Mouse (Mus musculus): ENCODE data around the gene Mpv17. TPM values are rescaled to one million over a fixed set of nuclear protein-coding genes. Genes with fewer than 3 reads are reported as not detected.
A peak's percentile ranks its signal among the peaks of the same experiment; 100 is the strongest.

Mpv17 gene
- total RNA-seq (2014; rRNA removed) (66.1 and 75.0 TPM in 2 replicates), polyA plus RNA-seq (2015; fragmentation: Nextera tagmentation; extraction: Ambion mirVana) (49.1 and 52.1 TPM in 2 replicates)

- Histone ChIP-seq H3K27ac (peak within 1 kb of the TSS; percentile 68; the same call in 1 of the 2 replicates), H3K27me3 (ENCODE audit: insufficient read depth, low read length) (no peaks in the 10 kb centered on the region), H3K4me3 (ENCODE audit: low read length) (peak within 1 kb of the TSS; percentile 59), H3K36me3 (ENCODE audit: insufficient read depth, low read length) (peaks cover 25% of the 10 kb centered on the region), H3K4me2 (ENCODE audit: low read depth, low read length) (peak within 1 kb of the TSS; percentile 88), H3K9me3 (ENCODE audit: low read length) (no peaks in the 10 kb centered on the region), H3K4me1 (ENCODE audit: insufficient read depth, low read length) (0 out of 2 replicates have a peak, but pooled peaks cover 5% of the 10 kb centered on the region), H3K9ac (replicated peaks; ENCODE audit: low read length) (peak within 1 kb of the TSS; percentile 61)
- DNase-seq (ENCODE audit: low spot score): peak; percentile 92
- no peak for TF ChIP-seq CTCF (IDR thresholded peaks at IDR 0.05; ENCODE audit: low read depth)
- WGBS: 2% methylated on average over 19 of the region's 19 CpGs
- ATAC-seq: peak; percentile 95
These were observed at the start of gene Mpv17 for GRCm38 (mm10) chr5:31154152-31154553. Gene Mpv17, minus strand, starts transcription at chr5:31154251.

DNA sequence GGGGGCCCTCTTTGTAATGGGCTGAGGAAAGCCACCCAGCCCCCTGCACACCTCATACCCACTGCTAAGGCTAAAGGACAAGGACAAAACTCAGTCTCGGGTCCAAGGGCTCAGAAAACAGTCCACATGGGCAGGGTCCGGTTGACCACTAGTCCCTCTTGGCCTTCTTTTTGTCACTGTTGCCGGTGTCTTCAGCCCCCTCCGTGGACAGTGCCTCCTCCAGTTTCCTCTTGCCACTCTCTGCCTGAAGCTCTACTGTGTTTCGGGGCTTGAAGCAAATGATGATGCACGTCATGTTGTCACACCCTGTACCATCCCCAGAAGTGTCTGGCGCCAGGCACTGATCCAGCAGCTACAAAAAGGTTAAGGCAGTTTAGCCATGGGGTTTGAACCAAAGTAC, 48.9 kb upstream of the Mpv17 start:
- H3K4me1 ChIP-seq (ENCODE audit: insufficient read depth, low read length): peaks cover 5% of the 10 kb centered on the region; the same call in 1 of the 2 replicates
- 80% methylated on average over 7 of the region's 7 CpGs for WGBS
- peaks cover 55% of the 10 kb centered on the region for H3K36me3 ChIP-seq (ENCODE audit: insufficient read depth, low read length)
- no peak for ATAC-seq
- peak overlapping the region; percentile 50 for H3K4me2 ChIP-seq (ENCODE audit: low read depth, low read length)
- no peaks in the 10 kb centered on the region for H3K27me3 ChIP-seq (ENCODE audit: insufficient read depth, low read length)
- no peak overlapping the region for H3K9ac ChIP-seq (replicated peaks; ENCODE audit: low read length)
- DNase-seq (ENCODE audit: low spot score): no peak
- no peak overlapping the region for H3K4me3 ChIP-seq (ENCODE audit: low read length)
- H3K27ac ChIP-seq: peak overlapping the region; percentile 64
- peaks cover 5% of the 10 kb centered on the region; the same call in 1 of the 2 replicates for H3K9me3 ChIP-seq (ENCODE audit: low read length)
- no peak for TF ChIP-seq CTCF (IDR thresholded peaks at IDR 0.05; ENCODE audit: low read depth)

GRCm38 (mm10) chr5:31201742-31202590, 47.9 kb upstream of the Mpv17 start, which contains the start of gene Zfp513:
Gene Zfp513, minus strand, starts transcription at chr5:31202303.
- Histone ChIP-seq H3K4me2 (ENCODE audit: low read depth, low read length) (peak within 1 kb of the TSS; percentile 87), H3K4me1 (ENCODE audit: insufficient read depth, low read length) (peaks cover 5% of the 10 kb centered on the region; the same call in 1 of the 2 replicates), H3K27me3 (ENCODE audit: insufficient read depth, low read length) (no peaks in the 10 kb centered on the region), H3K9ac (replicated peaks; ENCODE audit: low read length) (peak within 1 kb of the TSS; percentile 83), H3K9me3 (ENCODE audit: low read length) (peaks cover 5% of the 10 kb centered on the region; the same call in 1 of the 2 replicates), H3K27ac (peak within 1 kb of the TSS; percentile 82), H3K4me3 (ENCODE audit: low read length) (peak within 1 kb of the TSS; percentile 68), H3K36me3 (ENCODE audit: insufficient read depth, low read length) (peaks cover 65% of the 10 kb centered on the region)
- ATAC-seq (peak; percentile 98), DNase-seq (ENCODE audit: low spot score) (peak; percentile 99)
- TF ChIP-seq CTCF (IDR thresholded peaks at IDR 0.05; ENCODE audit: low read depth): peak; percentile 18; the same call in 1 of the 2 replicates
- under 1% methylated on average over 49 of the region's 53 CpGs for WGBS

DNA sequence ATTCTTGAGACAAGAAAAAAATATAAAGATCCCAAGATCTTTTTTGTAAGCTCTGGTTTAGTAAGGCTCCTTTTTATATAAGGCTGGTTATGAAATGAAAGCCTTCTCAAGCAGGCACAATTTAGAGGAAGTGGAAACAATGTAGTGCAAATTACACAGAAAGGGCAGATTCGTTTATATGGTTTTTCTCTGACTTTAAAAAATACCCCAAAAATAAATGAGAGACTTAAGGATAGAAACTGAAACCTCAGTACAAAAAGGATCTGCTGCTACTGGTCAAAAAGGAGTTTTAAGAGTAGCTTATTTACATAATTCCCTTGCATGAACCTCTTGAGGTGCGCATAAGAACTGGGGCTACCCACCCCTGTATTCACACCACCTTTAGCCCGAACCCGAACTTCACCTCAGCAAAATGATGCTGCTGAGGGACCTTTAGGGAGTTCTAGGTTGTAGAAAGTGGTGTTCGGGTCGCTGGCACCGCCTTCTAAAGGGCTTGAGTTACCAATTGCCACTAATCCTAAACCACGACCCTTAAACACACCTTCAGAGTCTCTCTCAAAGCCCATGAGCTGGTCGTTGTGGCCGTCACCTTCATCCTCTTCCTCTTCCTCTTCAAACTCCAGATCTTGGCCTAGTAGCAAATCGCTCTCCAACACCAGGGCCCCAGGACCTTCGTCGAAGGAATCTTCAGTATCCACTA, 47.1 kb upstream of the Mpv17 start:
- Histone ChIP-seq H3K9me3 (ENCODE audit: low read length) (peaks cover 5% of the 10 kb centered on the region; the same call in 1 of the 2 replicates), H3K36me3 (ENCODE audit: insufficient read depth, low read length) (peaks cover 69% of the 10 kb centered on the region), H3K4me3 (ENCODE audit: low read length) (peak overlapping the region; percentile 68), H3K27me3 (ENCODE audit: insufficient read depth, low read length) (no peaks in the 10 kb centered on the region), H3K4me1 (ENCODE audit: insufficient read depth, low read length) (peaks cover 5% of the 10 kb centered on the region; the same call in 1 of the 2 replicates), H3K27ac (peak overlapping the region; percentile 82), H3K9ac (replicated peaks; ENCODE audit: low read length) (peak overlapping the region; percentile 83), H3K4me2 (ENCODE audit: low read depth, low read length) (peak overlapping the region; percentile 87)
- no peak for ATAC-seq
- no peak for DNase-seq (ENCODE audit: low spot score)
- no peak for TF ChIP-seq CTCF (IDR thresholded peaks at IDR 0.05; ENCODE audit: low read depth)
- 17% methylated on average over 13 of the region's 13 CpGs for WGBS

DNA sequence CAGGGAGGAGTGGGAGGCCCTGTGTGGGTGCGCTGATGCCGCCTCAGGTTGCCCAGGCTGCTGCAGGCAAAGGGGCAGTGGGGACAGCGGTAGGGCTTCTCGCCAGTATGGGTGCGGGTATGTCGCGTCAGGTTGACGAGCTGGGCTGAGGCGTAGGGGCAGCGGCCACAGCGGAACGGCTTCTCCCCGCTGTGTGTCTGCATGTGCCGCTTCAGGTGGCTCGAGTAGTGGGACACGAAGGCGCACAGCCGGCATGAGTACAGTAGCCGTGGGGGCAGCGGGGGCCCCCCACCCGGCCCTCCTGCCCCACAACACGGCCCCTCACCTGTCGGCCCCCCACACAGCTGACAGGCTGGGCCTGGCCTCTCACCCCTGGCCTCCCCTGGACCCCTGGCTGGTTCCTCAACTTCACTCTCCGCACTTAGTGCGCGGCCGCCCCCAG, 46.3 kb upstream of the Mpv17 start:
- no peaks in the 10 kb centered on the region for H3K27me3 ChIP-seq (ENCODE audit: insufficient read depth, low read length)

DNA sequence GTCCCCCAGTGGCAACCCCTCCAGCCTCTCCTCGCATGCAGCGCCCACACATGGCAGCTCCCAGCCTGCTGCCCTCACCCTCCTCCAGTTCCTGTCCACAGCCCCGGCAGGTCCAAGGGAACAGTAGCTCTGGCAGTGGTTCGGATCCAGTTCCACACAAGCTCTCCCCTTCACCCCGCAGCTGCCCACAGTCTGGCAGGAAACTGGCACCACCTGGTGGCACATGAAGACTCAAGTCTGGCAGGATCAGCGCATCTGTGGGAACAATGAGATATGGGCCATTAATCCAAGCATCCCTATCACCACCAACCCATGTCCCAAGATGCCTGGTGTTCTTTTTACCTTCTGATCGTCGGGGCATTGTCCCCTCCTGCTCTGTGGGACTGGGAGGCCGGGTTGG, 45.8 kb upstream of the Mpv17 start:
- H3K36me3 ChIP-seq (ENCODE audit: insufficient read depth, low read length): peaks cover 68% of the 10 kb centered on the region
- no peak overlapping the region for H3K9ac ChIP-seq (replicated peaks; ENCODE audit: low read length)
- DNase-seq (ENCODE audit: low spot score) (peak; percentile 31), ATAC-seq (no peak)
- peak; percentile 55 for TF ChIP-seq CTCF (IDR thresholded peaks at IDR 0.05; ENCODE audit: low read depth)
- no peak overlapping the region for H3K4me2 ChIP-seq (ENCODE audit: low read depth, low read length)
- peaks cover 5% of the 10 kb centered on the region; the same call in 1 of the 2 replicates for H3K9me3 ChIP-seq (ENCODE audit: low read length)
- no peaks in the 10 kb centered on the region for H3K27me3 ChIP-seq (ENCODE audit: insufficient read depth, low read length)
- WGBS: 78% methylated on average over 9 of the region's 9 CpGs
- no peak overlapping the region for H3K4me3 ChIP-seq (ENCODE audit: low read length)
- H3K4me1 ChIP-seq (ENCODE audit: insufficient read depth, low read length): peaks cover 5% of the 10 kb centered on the region; the same call in 1 of the 2 replicates
- H3K27ac ChIP-seq: no peak overlapping the region

More for the DNA sequence above, 46.3 kb upstream of the Mpv17 start:
- Histone ChIP-seq H3K9ac (replicated peaks; ENCODE audit: low read length) (no peak overlapping the region), H3K4me2 (ENCODE audit: low read depth, low read length) (no peak overlapping the region), H3K9me3 (ENCODE audit: low read length) (peaks cover 5% of the 10 kb centered on the region; the same call in 1 of the 2 replicates), H3K27ac (no peak overlapping the region), H3K36me3 (ENCODE audit: insufficient read depth, low read length) (peaks cover 69% of the 10 kb centered on the region), H3K4me3 (ENCODE audit: low read length) (no peak overlapping the region), H3K4me1 (ENCODE audit: insufficient read depth, low read length) (peaks cover 5% of the 10 kb centered on the region; the same call in 1 of the 2 replicates)
- DNase-seq (ENCODE audit: low spot score) (no peak), ATAC-seq (no peak)
- 89% methylated on average over 27 of the region's 27 CpGs for WGBS
- TF ChIP-seq CTCF (IDR thresholded peaks at IDR 0.05; ENCODE audit: low read depth): no peak
